Mouse (Mus musculus): ENCODE measurements around the gene Gsc2.

Gsc2 gene

GRCm38 (mm10) chr16:17931906-17932460 lies 17.1 kb upstream of the Gsc2 start:
- no peak for DNase-seq (ENCODE audit: low read depth, low spot score)
- Histone ChIP-seq H3K27me3 (ENCODE audit: control insufficient read depth, insufficient read depth, low read length, poor library complexity, severe bottlenecking) (no peaks in the 10 kb centered on the region), H3K36me3 (ENCODE audit: control insufficient read depth, insufficient read depth, low read length, poor library complexity, severe bottlenecking) (no peaks in the 10 kb centered on the region)

DNA sequence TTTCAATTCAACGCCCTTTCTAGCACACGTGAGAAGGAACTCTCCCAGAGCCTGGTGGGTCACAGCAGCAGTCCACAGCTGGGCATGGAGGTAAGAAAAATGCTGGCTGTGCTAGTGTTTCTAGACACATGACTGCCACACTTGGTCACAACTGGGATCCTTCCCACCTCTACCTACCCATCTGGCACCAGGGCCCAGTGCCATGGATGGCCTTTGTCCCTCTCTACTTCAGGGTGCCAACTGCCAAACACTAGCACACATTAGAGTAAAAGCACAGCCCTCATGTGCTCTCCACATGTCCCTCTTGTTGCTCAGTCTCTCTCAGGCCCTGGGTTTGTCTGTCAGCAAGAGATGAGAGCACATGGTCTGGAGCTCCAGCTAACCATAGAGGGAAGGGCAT lies 14.8 kb upstream of the Gsc2 start:
- Histone ChIP-seq H3K27me3 (ENCODE audit: control insufficient read depth, insufficient read depth, low read length, poor library complexity, severe bottlenecking) (no peaks in the 10 kb centered on the region), H3K36me3 (ENCODE audit: control insufficient read depth, insufficient read depth, low read length, poor library complexity, severe bottlenecking) (peaks cover 2% of the 10 kb centered on the region; the same call in 1 of the 2 replicates)
- DNase-seq (ENCODE audit: low read depth, low spot score), result no peak

DNA sequence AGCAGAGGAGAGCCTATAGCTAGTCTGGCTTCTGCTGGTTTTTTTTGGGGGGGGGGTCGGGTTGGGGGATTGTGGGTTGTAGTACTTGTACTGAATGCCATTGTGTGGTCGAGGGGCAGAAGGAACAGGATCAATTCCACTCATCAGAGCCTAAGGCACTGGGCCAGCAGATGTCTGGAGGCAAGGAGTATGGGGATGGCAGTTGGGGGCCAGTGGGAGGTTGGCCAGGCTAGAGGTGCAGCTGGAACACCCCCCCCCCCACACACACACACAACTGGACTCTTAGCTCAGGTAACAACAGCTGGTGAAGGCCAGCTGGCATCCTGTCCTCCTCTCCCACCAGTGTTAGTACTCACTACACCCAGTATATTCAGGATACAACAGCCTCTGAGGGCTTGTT lies 14.4 kb upstream of the Gsc2 start:
- no peak for DNase-seq (ENCODE audit: low read depth, low spot score)
- Histone ChIP-seq H3K27me3 (ENCODE audit: control insufficient read depth, insufficient read depth, low read length, poor library complexity, severe bottlenecking) (no peaks in the 10 kb centered on the region), H3K36me3 (ENCODE audit: control insufficient read depth, insufficient read depth, low read length, poor library complexity, severe bottlenecking) (peaks cover 2% of the 10 kb centered on the region; the same call in 1 of the 2 replicates)

DNA sequence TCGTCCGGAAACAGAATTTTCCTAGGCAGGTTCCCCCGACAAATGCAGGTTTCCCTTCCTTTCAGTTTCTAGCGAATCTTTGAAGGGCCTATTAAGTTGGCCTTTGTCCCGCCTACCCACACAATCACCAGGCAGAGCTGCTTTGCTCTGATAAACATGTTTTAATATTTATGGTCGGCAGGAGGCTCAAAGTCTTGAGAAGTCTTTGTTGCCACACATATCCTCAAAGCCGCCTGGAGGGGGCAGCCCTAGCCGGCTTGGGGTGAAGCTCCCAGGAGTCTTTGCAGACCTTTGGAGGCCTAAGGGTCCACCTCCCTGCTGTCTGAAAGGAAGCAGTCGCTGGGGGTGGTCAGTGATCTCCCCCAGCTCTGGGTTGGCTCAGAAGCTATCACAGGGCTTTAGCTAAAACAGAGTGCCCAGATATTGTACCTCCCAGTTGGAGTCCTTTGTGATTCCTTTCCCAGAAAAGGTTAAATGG lies 13.8 kb upstream of the Gsc2 start:
- DNase-seq (ENCODE audit: low read depth, low spot score), result peak; percentile 91
- Histone ChIP-seq H3K36me3 (ENCODE audit: control insufficient read depth, insufficient read depth, low read length, poor library complexity, severe bottlenecking) (peaks cover 2% of the 10 kb centered on the region; the same call in 1 of the 2 replicates), H3K27me3 (ENCODE audit: control insufficient read depth, insufficient read depth, low read length, poor library complexity, severe bottlenecking) (no peaks in the 10 kb centered on the region)

DNA sequence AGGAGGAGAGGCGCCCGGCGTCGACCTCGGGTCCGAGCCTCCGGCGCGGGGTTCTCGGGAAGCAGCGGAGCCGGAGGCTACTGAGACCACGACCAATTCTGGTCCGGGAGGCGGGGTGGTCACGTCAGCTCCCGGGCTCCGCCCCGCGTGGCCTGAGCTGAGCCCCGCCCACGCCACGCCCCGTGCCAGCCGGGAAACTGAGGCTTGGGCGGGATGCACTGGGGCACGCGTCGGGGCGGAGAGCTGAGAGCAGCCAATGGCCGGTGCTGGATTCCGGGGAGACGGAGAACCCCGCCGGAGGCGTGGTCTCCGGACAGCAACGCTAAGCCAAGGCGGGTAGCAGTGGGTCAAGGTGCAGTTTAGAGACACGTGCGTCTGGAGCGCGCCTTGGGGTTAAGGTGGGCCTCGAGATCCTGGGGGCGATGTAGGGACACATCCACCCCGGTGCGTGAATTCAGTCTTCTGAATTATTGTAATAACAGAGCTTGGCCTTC lies 13.3 kb upstream of the Gsc2 start, which contains the start of gene Slc25a1:
Slc25a1 (minus strand) TSS at position 133 of the 494 bp plus-strand sequence.
- peak; percentile 64 for DNase-seq (ENCODE audit: low read depth, low spot score)
- no peaks in the 10 kb centered on the region for H3K27me3 ChIP-seq (ENCODE audit: control insufficient read depth, insufficient read depth, low read length, poor library complexity, severe bottlenecking)
- H3K36me3 ChIP-seq (ENCODE audit: control insufficient read depth, insufficient read depth, low read length, poor library complexity, severe bottlenecking), result peaks cover 2% of the 10 kb centered on the region; the same call in 1 of the 2 replicates

DNA sequence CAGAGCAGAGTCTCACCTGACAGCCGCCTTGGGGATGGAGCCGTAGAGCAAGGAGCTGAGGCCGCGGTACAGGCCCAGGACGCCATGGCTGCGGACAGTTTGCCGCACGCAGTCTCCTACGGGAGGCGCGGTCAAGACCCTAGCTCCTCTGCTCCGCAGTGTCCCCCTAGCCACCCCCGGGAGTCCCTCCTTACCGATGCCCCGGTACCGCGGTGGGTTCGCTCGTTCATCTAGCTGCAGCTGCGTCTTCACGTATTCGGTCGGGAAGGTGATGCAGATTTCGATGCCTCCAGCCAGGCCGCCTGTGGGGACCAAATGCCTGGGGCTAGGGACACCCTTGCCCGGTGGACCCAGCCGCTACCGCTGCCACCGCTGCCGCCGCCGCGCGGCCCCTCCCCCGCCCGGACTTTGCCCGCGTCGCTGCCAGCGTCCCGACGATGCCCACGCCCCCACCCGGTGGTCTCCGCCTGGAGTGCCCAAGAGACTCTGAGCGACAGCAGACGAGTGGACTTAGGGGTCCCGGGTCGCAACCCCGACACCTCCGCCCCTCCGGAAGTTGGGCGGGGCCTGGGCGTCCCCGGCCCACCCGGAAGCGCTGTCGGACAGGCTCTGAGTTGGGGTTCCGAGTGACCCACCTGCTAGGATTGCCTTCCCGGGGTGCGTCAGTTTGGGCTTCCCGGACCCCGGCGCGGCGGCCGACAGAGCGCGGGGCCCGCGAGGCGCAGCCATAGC lies 12.7 kb upstream of the Gsc2 start:
- Histone ChIP-seq H3K27me3 (ENCODE audit: control insufficient read depth, insufficient read depth, low read length, poor library complexity, severe bottlenecking) (no peaks in the 10 kb centered on the region), H3K36me3 (ENCODE audit: control insufficient read depth, insufficient read depth, low read length, poor library complexity, severe bottlenecking) (peaks cover 2% of the 10 kb centered on the region; the same call in 1 of the 2 replicates)
- peak; percentile 33 for DNase-seq (ENCODE audit: low read depth, low spot score)

- H3K36me3 ChIP-seq (ENCODE audit: control insufficient read depth, insufficient read depth, low read length, poor library complexity, severe bottlenecking), result peaks cover 2% of the 10 kb centered on the region; the same call in 1 of the 2 replicates
- H3K27me3 ChIP-seq (ENCODE audit: control insufficient read depth, insufficient read depth, low read length, poor library complexity, severe bottlenecking), result no peaks in the 10 kb centered on the region
- no peak for DNase-seq (ENCODE audit: low read depth, low spot score)
Measured at GRCm38 (mm10) chr16:17922163-17922538, 7.3 kb upstream of the Gsc2 start.

- DNase-seq (ENCODE audit: low read depth, low spot score), result peak; percentile 97
- Histone ChIP-seq H3K36me3 (ENCODE audit: control insufficient read depth, insufficient read depth, low read length, poor library complexity, severe bottlenecking) (peaks cover 2% of the 10 kb centered on the region; the same call in 1 of the 2 replicates), H3K27me3 (ENCODE audit: control insufficient read depth, insufficient read depth, low read length, poor library complexity, severe bottlenecking) (no peaks in the 10 kb centered on the region)
Measured at GRCm38 (mm10) chr16:17921325-17922162, 6.7 kb upstream of the Gsc2 start.

GRCm38 (mm10) chr16:17920586-17920985 lies 5.7 kb upstream of the Gsc2 start:
- Histone ChIP-seq H3K27me3 (ENCODE audit: control insufficient read depth, insufficient read depth, low read length, poor library complexity, severe bottlenecking) (no peaks in the 10 kb centered on the region), H3K36me3 (ENCODE audit: control insufficient read depth, insufficient read depth, low read length, poor library complexity, severe bottlenecking) (no peaks in the 10 kb centered on the region; the same call in 1 of the 2 replicates)
- no peak for DNase-seq (ENCODE audit: low read depth, low spot score)

DNA sequence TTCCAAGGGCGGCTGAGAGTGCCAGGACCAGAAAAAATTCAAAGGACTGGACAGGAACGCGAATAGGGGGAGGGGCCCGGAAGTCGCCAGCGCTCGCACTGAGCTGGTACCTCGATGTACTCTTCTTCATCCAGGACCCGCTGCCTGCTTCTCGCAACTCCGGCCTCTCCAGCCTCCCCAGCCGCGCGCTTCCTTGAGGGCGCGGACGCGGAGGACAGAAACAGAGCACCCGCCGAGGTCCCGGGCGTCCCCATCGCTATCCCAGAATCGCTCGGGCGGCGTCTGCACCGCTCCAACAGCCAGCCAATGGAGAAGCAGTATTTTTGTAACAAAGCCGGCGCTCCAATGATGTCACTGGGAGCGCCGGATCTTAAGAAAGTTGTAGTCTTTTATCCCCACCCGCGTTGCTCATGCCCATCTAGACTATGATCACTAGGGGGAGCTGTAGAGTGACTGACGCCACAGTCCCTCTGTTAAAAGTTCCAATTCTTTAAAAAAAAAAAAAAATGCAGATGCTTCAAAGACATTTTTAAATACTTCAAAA lies 3.7 kb downstream of the Gsc2 start, which contains the start of gene Ess2:
Ess2 (minus strand) TSS at position 297 of the 544 bp plus-strand sequence.
- H3K27me3 ChIP-seq (ENCODE audit: control insufficient read depth, insufficient read depth, low read length, poor library complexity, severe bottlenecking), result no peaks in the 10 kb centered on the region; the same call in 1 of the 2 replicates
- peaks cover 4% of the 10 kb centered on the region; the same call in 1 of the 2 replicates for H3K36me3 ChIP-seq (ENCODE audit: control insufficient read depth, insufficient read depth, low read length, poor library complexity, severe bottlenecking)
- DNase-seq (ENCODE audit: low read depth, low spot score), result peak; percentile 96

- Histone ChIP-seq H3K36me3 (ENCODE audit: control insufficient read depth, insufficient read depth, low read length, poor library complexity, severe bottlenecking) (peaks cover 4% of the 10 kb centered on the region), H3K27me3 (ENCODE audit: control insufficient read depth, insufficient read depth, low read length, poor library complexity, severe bottlenecking) (no peaks in the 10 kb centered on the region)
- DNase-seq (ENCODE audit: low read depth, low spot score), result no peak
Measured at GRCm38 (mm10) chr16:17898462-17898861, 16.4 kb downstream of the Gsc2 start, which contains the start of the genes Dgcr2 and Tssk2. Dgcr2 (minus strand) TSS chr16:17898562. Tssk2 (plus strand) TSS chr16:17898637.

DNA sequence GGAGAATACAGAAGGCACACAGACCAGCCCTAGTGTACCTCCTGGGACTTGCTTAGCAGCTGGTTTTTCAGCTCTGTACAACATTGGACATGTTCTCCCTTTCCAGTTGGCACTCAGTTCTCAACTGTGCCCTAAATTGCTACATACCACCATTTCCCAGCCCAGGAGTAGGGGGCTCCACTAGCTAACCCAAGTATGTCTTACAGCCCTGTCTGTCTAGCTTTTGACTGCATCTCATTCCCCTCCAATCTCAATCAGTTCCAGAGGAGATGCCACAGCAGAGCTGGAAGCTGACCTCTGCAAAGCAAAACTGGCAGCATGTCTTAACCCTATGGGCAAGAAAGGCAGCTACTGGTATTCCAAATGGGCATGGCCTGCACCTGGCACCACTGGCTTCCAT lies 18.8 kb downstream of the Gsc2 start:
- H3K36me3 ChIP-seq (ENCODE audit: control insufficient read depth, insufficient read depth, low read length, poor library complexity, severe bottlenecking), result no peaks in the 10 kb centered on the region; the same call in 1 of the 2 replicates

DNA sequence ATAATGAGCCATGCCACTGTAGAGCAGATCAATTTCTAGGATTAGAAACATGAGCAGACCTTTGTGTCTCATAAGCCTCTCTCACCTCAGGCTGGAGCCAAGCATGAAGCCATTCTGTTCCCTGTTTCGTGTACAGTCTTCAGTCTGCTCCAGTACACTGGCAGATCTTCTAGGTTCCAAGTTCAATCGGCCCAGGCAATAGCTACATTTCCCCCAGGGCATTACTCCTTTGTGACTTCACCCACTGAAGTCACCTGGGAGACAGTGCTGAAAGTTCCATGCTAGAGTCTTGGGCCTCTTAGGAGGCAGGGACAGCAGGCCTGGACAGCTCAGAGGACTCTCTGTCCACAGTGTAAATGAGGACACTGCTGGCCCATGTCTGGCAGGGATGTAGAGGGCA lies 20.9 kb downstream of the Gsc2 start, which contains the start of gene Tssk1:
Tssk1 (plus strand) TSS at position 301 of the 400 bp plus-strand sequence.
- Histone ChIP-seq H3K27me3 (ENCODE audit: control insufficient read depth, insufficient read depth, low read length, poor library complexity, severe bottlenecking) (no peaks in the 10 kb centered on the region), H3K36me3 (ENCODE audit: control insufficient read depth, insufficient read depth, low read length, poor library complexity, severe bottlenecking) (no peaks in the 10 kb centered on the region; the same call in 1 of the 2 replicates)
- no peak for DNase-seq (ENCODE audit: low read depth, low spot score)

More for the DNA sequence above, 18.8 kb downstream of the Gsc2 start:
- H3K27me3 ChIP-seq (ENCODE audit: control insufficient read depth, insufficient read depth, low read length, poor library complexity, severe bottlenecking), result no peaks in the 10 kb centered on the region
- no peak for DNase-seq (ENCODE audit: low read depth, low spot score)

- H3K36me3 ChIP-seq (ENCODE audit: control insufficient read depth, insufficient read depth, low read length, poor library complexity, severe bottlenecking), result no peaks in the 10 kb centered on the region; the same call in 1 of the 2 replicates
- H3K27me3 ChIP-seq (ENCODE audit: control insufficient read depth, insufficient read depth, low read length, poor library complexity, severe bottlenecking), result no peaks in the 10 kb centered on the region
Measured at GRCm38 (mm10) chr16:17892606-17893005, 22.3 kb downstream of the Gsc2 start.

More at GRCm38 (mm10) chr16:17892606-17893005, 22.3 kb downstream of the Gsc2 start:
- no peak for DNase-seq (ENCODE audit: low read depth, low spot score)
